Mouse (Mus musculus): Measurements from ENCODE around the gene Nol4l.
"Not testable (repeated sequence)": the region's sequence is repeated elsewhere in the genome, so short reads cannot be mapped to it uniquely, and the experiment has no call there.

Gene Nol4l

DNA sequence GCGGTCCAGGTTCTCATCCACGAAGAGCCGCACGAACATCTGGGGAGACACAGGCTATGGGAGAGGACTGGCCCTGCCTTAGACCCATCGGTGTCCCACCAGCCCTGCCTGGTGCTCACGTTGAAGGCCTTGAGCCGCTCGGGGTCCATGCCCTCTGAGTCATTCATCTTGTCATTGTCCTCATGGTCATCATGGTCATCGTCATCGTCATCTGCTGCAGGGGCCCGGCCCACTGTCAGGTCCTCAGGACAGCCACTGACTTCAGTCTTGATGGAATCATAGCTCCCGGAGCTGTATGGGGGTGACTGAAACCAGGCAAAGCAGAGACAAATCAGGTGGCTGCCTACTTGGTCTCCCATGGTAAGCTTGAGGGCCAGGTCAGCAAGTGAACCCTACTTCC, 111.9 kb downstream of the Nol4l start:
- no peak for DNase-seq (ENCODE audit: low spot score)

DNA sequence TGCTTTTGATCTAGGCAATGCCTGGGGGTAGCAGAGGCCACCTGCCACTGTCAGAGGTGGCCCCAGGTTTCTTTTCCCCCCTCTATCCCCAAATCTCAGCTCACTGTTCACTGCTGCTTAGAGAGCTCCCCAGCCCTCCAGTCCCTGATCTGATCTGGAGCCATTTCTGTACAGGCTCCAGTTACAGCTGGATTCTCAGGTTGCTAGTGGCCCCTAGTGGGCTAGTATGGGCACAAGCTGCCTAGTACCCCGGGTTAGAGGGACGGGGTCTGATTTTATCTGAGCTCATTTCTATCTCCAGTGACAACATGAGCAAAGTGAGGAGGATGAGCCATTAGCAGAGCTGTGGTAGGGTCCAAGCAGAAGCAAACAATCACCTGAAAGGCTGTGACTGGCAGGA, 115.2 kb downstream of the Nol4l start:
- no peak for DNase-seq (ENCODE audit: low spot score)

DNA sequence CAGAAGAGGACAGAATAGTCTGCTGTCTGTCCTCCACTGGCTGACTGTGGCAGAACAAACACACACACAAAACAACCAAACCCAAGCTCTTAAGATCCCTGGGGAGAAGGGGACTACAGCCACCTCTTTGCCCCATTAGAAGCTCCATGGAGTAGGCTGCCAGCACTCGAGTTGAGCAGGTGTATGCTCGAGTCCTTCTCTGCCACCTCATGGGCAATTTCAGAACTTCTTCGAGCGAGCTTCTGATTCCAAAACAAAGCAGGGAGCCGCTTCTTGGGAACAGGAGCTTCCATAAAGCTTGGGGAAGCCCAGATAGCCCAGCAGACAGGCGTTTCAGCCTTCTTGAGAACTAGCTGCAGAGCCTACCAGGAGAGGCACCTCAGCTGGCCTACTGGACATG, 117.2 kb downstream of the Nol4l start:
- DNase-seq (ENCODE audit: low spot score): no peak

DNA sequence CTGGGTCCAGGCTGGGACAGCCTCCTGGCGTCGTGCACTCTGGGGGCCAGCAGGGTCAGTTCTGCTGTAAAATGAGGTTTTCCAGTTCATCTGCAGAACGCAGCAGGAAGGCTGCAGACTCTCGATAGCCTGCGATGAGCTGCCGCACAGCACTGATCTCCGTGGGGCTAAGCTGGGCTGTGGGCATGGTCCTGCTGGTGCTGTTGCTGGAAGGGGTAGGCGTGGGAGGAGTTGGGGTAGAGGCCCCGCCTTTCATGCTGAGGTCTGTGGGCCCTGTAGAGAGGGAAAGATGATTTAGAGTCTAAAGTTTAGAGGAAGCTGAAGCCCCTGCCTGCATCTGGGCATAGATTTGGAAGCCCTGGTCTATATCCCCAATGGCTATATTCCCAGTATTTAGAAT, 118.2 kb downstream of the Nol4l start:
- no peak for DNase-seq (ENCODE audit: low spot score)

DNA sequence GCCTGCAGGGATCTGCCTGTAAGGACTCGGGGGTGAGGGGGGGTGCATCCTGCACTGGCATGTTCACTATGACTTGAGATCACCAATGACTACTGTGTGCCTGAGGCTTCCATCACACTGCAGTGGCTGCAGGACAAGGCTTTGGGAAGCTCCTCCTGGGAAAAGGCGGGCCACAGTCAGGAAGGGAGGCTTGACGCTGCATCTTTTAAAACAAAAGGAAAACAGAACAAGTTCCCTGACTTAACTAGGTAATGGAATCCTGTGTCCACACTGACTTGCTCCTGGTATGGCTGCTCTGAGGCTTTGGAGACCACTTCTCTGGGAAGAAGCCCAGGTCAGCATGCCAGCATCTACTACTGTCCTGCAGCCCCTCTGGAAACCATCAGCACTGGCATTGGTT, 120.8 kb downstream of the Nol4l start:
- DNase-seq (ENCODE audit: low spot score): no peak

DNA sequence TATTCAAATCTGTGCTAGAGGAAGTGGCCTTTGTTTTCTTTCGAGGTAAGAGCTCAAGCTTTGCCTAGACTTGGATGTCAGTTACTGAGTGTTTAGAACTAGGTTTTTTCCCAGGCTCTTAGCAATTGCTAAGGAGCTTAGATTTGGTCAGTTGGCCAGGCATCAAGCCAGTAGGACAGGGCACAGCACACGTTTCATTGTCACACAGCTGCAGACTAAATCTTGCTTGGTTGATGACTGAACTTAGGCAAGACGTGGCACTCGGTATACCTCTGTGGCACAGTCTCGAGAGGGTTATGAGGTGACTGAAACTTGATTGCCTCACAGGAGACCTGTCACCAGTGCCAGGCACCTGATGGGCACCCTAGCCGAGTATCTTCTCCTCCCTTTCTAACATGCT, 122.9 kb downstream of the Nol4l start:
- DNase-seq (ENCODE audit: low spot score): no peak

DNA sequence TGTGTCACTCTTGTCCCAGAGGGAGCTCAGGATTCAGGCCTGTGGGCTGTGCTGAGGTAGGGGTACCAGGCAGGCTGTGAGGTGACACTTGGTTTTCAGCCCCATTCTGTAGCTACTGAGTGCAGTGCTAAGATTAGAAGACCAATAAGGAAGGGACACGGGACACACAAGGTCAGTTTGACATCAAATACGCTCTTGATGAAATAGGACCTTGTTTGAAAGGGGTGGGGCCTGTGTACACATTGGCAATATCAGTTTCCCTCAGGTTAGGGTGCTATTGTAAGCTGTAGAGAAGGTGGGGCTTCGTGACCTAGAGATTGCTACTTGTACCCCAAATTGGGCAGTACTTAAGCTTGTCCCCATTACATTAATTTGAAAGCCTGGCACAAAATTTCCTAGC, 124.9 kb downstream of the Nol4l start:
- no peak for DNase-seq (ENCODE audit: low spot score)

DNA sequence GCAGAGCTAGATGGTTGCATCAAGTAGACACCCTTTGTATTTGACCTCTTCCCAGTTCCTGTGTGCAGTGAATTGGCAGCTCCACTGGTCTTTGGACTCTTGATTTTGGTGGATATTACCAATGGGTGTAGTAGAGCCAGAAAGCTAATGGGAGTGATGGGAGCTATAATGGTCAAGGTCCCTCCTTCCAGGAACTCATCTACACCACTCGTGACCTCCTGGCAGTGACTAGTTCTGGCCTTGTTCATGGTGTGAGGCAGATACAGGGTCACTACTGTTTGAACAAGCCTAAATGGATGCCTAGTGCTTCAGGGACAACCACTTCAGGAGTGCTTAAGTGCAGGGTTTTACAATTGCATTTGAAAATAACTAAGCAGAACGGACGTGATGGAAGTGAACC, 125.7 kb downstream of the Nol4l start:
- DNase-seq (ENCODE audit: low spot score): no peak

DNA sequence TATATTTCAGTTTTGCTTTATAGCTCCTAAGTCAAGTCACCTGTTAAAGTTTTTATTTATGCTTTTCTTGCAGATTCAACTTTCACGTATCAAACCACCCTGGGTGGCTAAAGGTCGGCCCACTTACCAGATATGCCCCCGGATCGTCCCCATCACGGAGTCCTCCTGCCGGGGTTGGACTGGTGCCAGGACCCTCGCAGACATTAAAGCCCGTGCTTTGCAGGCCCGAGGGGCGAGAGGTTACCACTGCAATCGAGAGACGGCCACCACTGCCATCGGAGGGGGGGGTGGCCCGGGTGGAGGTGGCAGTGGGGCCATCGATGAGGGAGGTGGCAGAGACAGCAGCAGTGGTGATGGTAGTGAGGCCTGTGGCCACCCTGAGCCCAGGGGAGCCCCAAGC, 130.6 kb downstream of the Nol4l start:
- DNase-seq (ENCODE audit: low spot score): no peak

DNA sequence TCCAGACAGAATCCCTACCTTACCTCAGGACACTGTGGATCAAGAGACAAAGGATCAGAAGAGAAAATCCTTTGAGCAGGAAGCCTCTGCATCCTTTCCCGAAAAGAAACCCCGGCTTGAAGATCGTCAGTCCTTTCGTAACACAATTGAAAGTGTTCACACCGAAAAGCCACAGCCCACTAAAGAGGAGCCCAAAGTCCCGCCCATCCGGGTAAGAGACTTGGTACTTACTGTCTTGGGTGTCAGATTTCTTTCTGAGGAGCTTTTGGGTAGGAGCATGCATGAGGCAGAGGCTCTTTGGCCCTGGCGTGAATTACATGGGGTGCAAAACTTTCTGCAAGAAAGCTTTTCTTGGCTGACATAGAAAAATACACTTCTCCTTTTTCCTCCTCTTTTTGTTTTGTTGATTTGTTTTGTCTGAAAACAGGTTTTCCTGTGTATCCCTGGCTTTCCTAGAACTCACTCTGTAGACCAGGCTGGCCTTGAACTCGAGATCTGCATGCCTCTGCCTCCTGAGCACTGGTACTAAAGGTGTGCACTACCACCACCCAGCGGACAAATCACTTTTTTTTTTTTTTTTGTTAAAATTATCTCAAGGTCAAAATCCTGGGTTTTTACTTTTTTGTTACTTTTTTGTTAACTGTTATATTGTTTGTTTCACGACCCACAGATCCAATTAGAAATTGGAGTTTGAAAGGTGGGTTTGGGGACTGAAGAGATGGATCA, 131.8 kb downstream of the Nol4l start:
- DNase-seq (ENCODE audit: low spot score): no peak

DNA sequence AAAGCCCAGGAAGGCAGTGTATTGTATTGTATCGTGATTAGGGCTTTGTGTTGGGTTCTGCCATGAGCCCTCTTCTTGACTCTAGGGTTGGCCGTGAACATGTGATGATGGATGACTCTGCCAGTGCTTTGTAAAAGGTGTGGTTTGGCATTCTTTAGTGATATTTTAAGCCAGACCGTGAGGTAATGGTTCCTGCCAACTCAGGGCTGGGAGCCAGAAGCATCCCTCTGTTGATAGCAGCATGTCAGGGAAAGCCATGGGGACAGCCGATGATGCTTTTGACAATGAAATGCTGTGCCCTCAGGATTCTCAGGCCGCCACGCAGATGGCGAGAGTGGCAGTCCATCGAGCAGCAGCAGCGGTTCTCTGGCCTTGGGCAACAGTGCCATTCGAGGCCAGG, 136.7 kb downstream of the Nol4l start:
- no peak for DNase-seq (ENCODE audit: low spot score)

DNA sequence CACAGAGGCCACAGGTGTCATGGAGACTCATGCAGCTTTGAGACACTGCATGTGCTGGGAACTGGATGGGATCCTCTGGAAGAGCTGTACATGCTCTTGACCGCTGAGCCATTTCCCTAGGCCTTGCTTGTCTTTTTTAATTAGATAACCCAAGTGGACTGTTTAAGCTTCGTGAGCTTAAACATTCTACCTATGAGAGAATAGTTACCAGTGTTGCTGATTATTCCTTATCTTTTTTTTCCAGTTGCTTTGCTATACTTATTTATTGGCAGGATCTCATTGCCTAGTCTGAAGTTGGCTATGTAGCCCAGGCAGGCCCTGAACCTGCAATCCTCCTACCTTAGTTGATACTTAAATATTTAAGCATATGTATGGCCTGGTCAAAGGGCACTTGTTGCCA, 139.9 kb downstream of the Nol4l start:
- DNase-seq (ENCODE audit: low spot score): no peak

DNA sequence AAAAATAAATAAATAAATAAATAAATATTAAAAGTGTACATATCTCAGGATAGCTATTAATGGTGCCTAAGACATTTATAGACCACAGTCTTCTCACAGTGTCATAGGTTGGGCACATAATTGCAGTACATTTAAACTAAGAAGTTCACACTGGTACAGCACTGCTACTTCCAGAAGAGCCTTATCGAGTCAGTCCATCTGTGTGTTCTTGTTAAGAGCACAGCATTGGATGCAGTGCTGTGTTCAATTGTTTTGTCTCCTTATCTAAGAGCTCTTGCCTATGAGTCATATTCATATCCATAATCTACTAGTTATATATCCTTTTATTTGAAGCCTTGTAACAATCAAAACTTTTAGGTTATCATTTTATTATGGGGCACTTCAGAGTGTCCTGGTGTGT, 149.3 kb downstream of the Nol4l start:
- no peak for DNase-seq (ENCODE audit: low spot score)

DNA sequence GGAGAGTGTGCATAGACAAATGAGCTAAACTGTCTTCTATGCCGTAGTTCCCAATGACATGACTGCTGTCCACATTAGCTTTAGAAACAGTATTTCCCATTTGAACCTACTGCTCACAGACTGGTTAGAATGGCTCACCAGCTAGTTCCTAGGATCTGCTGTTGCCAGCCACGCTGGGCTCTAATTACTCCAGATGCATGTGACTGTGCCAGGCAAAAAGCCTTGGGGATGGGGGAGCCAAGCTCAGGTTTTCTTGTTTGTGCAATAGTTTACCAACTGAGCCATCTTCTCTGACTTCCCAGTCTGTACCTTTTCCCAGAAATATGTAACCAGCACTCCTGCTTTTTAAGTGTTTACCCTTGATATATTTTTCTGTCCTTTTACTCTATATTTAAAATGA, 154.4 kb downstream of the Nol4l start:
- DNase-seq (ENCODE audit: low spot score): no peak

DNA sequence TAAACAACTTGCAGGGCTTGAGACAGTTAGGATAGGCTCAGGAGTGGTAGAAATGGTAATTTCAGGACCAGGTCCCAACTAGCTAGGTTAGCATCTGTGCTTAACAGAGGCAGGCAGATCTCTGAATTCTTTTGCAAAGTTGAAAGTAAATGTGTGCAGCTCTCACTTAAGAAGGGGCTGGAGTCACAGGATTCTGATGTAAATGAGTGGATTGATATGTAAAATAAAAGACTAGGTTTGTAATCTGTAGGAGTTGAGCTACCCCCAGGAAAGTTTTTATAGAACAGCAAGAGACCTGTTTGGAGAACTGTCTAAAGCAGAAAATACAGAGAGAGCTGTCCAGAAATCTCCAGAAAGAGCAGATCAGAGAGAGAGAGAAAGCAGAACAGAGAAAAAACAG, 158.9 kb downstream of the Nol4l start:
- no peak for DNase-seq (ENCODE audit: low spot score)

DNA sequence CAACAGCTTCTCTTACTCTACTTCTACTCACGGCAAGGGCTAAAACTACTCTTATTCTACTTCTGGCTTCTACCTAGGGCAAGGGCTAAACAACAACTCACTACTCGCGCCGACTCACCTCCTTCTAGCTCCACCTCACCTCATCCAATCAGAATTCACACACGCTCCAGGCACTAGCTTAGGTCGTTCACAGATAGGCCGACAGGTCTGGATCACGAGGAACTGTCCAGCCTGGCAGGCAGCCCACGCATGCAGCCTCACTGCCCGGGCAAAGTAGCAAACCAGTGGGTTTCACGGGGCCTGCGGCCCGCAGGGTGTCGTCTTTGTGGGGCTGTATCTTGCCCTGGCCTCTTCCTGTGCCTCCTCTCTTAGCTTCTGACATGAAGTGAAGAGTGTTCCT, 165.2 kb downstream of the Nol4l start:
- DNase-seq (ENCODE audit: low spot score): not testable (repeated sequence)

DNA sequence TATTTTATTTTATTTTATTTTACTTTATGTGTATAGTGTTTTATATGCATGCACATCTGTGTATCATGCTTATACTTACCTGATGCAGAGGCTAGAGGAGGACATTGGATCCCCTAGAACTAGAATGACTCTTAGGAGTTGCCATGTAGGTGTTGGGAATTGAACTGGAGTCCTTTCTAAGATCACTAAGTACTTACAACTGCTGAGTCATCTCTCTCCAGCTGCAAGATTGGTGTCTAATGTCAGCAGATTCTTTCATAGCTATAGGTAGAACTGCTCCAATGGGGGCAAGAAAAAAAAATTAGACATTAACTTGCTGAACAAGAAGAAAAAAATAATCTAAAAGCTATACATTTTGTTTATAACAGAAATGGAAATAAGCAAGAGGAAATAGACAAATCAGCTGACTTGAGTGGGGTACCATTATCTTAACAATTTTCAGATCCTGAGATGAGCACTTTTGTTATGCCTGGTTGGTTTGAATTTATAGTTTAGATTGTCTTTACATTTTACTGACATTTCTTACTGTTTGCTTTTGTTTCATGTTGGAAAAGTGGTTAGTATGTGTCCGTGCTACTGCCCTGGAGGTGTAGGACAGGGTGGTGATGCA, 168.6 kb downstream of the Nol4l start:
- DNase-seq (ENCODE audit: low spot score): no peak
